In the genomic region with DNA sequence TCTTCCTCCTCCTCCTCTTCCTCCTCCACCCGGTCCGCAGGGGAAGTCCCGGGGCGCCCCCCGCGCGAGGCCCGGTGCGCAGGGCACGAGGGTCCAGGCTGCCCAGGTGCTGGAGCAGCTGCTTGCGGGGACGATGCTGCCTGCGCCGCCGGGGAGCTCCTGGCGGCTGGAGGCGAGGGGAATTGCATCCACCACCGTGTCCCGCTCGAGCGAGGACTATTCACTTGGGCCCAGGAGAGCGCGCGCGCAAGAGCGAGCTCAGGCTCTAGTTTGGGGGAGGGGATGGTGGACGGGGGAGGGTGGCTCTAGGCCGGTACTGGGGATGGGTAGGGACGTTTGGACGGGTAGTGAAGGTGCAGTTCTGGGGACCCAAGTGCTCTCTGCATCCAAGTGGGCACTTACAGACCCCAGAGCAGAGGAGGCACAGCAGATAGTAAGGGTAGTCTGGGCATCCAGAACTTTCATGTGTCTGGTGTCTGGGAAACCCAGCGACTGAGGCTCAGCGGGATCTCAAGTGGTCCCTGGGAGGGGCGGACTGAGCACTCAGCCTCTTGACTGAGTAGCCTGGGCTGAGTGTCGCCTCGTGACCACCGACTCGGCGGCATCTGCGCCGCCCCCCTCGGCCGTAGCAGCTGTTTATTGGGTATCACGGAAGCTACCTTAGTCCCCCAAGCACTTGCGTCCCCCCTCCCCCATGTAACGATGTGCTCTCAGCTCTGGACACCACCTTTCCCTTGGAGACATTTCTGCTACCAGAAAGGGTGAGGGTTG, we compare ENCODE assay signal across 9 mouse cellular contexts. TPM values are rescaled to one million over a fixed set of nuclear protein-coding genes. Genes with fewer than 3 reads are reported as not detected.
DNase-seq lines count a peak whose midpoint lies in the region; ATAC-seq and TF ChIP-seq lines count a peak whose summit lies in the region.
"Had no signal": no experiment of that assay in that cellular context is flagged by ENCODE, and none has a peak within 500 bp of the region (broad histone marks: within the 10 kb centered on the region; RNA-seq: fewer than 3 reads in every experiment).

A gene (minus strand): TSS at position 471 of the 771 bp plus-strand sequence.

- H3K36me3 ChIP-seq in midbrain, embryonic 12.5 days: no peaks in the 10 kb centered on the region
- no peaks in the 10 kb centered on the region for H3K36me3 ChIP-seq in testis, adult 2 months (ENCODE audit: control insufficient read depth, insufficient read depth, low read length)

- TF ChIP-seq POLR2A in embryonic fibroblast, embryonic 13.5 days (IDR thresholded peaks at IDR 0.05; ENCODE audit: low read depth, low read length): no peak
- no peak for TF ChIP-seq POLR2A in testis, adult 2 months (IDR thresholded peaks at IDR 0.05; ENCODE audit: control insufficient read depth, low read depth, low read length)

- peak; percentile 80 for ATAC-seq in midbrain, embryonic 12.5 days (ENCODE audit: low FRiP score, low read depth)

- no peaks in the 10 kb centered on the region for H3K9me3 ChIP-seq in midbrain, embryonic 12.5 days

- peak within 1 kb of the TSS; percentile 94 for H3K4me2 ChIP-seq in midbrain, embryonic 12.5 days (replicated peaks)

- TF ChIP-seq CTCF in embryonic fibroblast, embryonic 13.5 days (IDR thresholded peaks at IDR 0.05; ENCODE audit: borderline replicate concordance, insufficient read depth, low read length): no peak
- TF ChIP-seq CTCF in layer of hippocampus, adult 2 months (conservative IDR thresholded peaks at IDR 0.05): peak; percentile 28
- TF ChIP-seq CTCF in testis, adult 2 months (IDR thresholded peaks at IDR 0.05; ENCODE audit: control insufficient read depth, insufficient read depth, insufficient replicate concordance, low read depth, low read length): no peak

- H3K9ac ChIP-seq in midbrain, embryonic 12.5 days (replicated peaks): peak within 1 kb of the TSS; percentile 61

- H3K27ac ChIP-seq in embryonic fibroblast, embryonic 13.5 days (ENCODE audit: insufficient read depth, low read length): no peak within 1 kb of the TSS
- H3K27ac ChIP-seq in layer of hippocampus, adult 2 months: peak within 1 kb of the TSS; percentile 95
- H3K27ac ChIP-seq in midbrain, embryonic 12.5 days (replicated peaks): no peak within 1 kb of the TSS; the same call in 1 of the 2 replicates
- H3K27ac ChIP-seq in testis, adult 2 months (ENCODE audit: control insufficient read depth, insufficient read depth, low read depth, low read length): no peak within 1 kb of the TSS

- H3K4me1 ChIP-seq in embryonic fibroblast, embryonic 13.5 days (ENCODE audit: control insufficient read depth, insufficient read depth, low read length): no peaks in the 10 kb centered on the region
- peaks cover 11% of the 10 kb centered on the region for H3K4me1 ChIP-seq in midbrain, embryonic 12.5 days
- H3K4me1 ChIP-seq in testis, adult 2 months (ENCODE audit: control insufficient read depth, insufficient read depth, low read length): peaks cover 11% of the 10 kb centered on the region; the same call in 1 of the 2 replicates

- peak within 1 kb of the TSS; percentile 8 for H3K4me3 ChIP-seq in embryonic fibroblast, embryonic 13.5 days (ENCODE audit: insufficient read depth, low read length)
- H3K4me3 ChIP-seq in layer of hippocampus, adult 2 months: peak within 1 kb of the TSS; percentile 75
- peak within 1 kb of the TSS; percentile 57 for H3K4me3 ChIP-seq in midbrain, embryonic 12.5 days
- H3K4me3 ChIP-seq in testis, adult 2 months (ENCODE audit: control insufficient read depth, low read depth, low read length): peak within 1 kb of the TSS; percentile 38

- peaks cover 24% of the 10 kb centered on the region for H3K27me3 ChIP-seq in midbrain, embryonic 12.5 days
- no peaks in the 10 kb centered on the region for H3K27me3 ChIP-seq in testis, adult 2 months (ENCODE audit: control insufficient read depth, insufficient read depth, low read length)

- 1% methylated on average over 45 of the region's 45 CpGs for WGBS in midbrain, embryonic 12.5 days

- DNase-seq in thymus, postnatal 4 days: peak; percentile 6
- DNase-seq in thymus, postnatal 25 days: no peak
- peak; percentile 53 to 54 for DNase-seq in layer of hippocampus, adult 2 months (ENCODE audit: low spot score in 2 of 2)
- no peak for DNase-seq in thymus, postnatal 0 days (ENCODE audit: low spot score)

RNA-seq across cellular contexts. Expression of the gene that starts here (rescaled TPM):
- polyA plus RNA-seq in embryonic fibroblast, embryonic 13.5 days (2011; ENCODE audit: insufficient read length, low read depth, missing spikeins): not detected in 2 replicates
- total RNA-seq in layer of hippocampus, adult 2 months (2021): 100 to 1,000 TPM; 205 to 218 TPM
- polyA plus RNA-seq in midbrain, embryonic 12.5 days (2016; fragmentation: Nextera tagmentation; extraction: Ambion mirVana): 3.2 and 3.3 TPM in 2 replicates
- 0.71 and 1.0 TPM in 2 replicates for polyA plus RNA-seq in testis, adult 2 months (2012; rRNA removed)
- polyA plus RNA-seq in thymus, postnatal 0 days (2015; fragmentation: Nextera tagmentation; extraction: Ambion mirVana): 0.08 TPM in 2 replicates
- total RNA-seq: common myeloid progenitor, adult 5-6 weeks had no signal
- polyA plus RNA-seq: spleen, adult 2 months had no signal

Comparison
In these comparisons a context has a peak if more than half of its experiments do, and no peak if none do; other contexts are left out.
1. DNase-seq: peak in thymus, postnatal 4 days (single experiment) and layer of hippocampus, adult 2 months (2 of 2); none in thymus, postnatal 25 days (single experiment) and thymus, postnatal 0 days (single experiment).
2. H3K4me3 ChIP-seq: peak in every context shown above with its lines; median percentile 75 in layer of hippocampus, adult 2 months; 57 in midbrain, embryonic 12.5 days; 38 in testis, adult 2 months; 8 in embryonic fibroblast, embryonic 13.5 days.